Mouse (Mus musculus) adrenal gland, postnatal 25 days (tissue): ENCODE results near the gene Mrpl48. TPM values are rescaled to one million over a fixed set of nuclear protein-coding genes. Genes with fewer than 3 reads are reported as not detected.
A peak's percentile ranks its signal among the peaks of the same experiment; 100 is the strongest.
"Not testable (repeated sequence)": the region's sequence is repeated elsewhere in the genome, so short reads cannot be mapped to it uniquely, and the experiment has no call there.

ENCODE experiments used
- DNase-seq: peaks from one replicate; pipeline ENCODE4 v3.0.0; 2021; ENCODE audit warnings: mixed read lengths
- total RNA-seq: library from RNA; stranded (reverse); gene quantifications from 2 replicates; pipeline ENCODE4 v1.2.3, GENCODE M21; 2021

The Mrpl48 gene
- total RNA-seq, 1 experiment from 2014 or later = 60.4 TPM

GRCm38 (mm10) chr7:100589816-100590215 is 18.3 kb downstream of the Mrpl48 start:
- no peak for DNase-seq

- peak; percentile 90 for DNase-seq
Observed at GRCm38 (mm10) chr7:100582727-100583236, 25.3 kb downstream of the Mrpl48 start.

- DNase-seq = no peak
Observed at GRCm38 (mm10) chr7:100582235-100582634, 25.9 kb downstream of the Mrpl48 start.

- DNase-seq = no peak
Observed at GRCm38 (mm10) chr7:100578794-100579193, 29.3 kb downstream of the Mrpl48 start.

GRCm38 (mm10) chr7:100572704-100573103 is 35.4 kb downstream of the Mrpl48 start:
- DNase-seq = no peak

GRCm38 (mm10) chr7:100572061-100572460 is 36.0 kb downstream of the Mrpl48 start:
- no peak for DNase-seq

- no peak for DNase-seq
Observed at GRCm38 (mm10) chr7:100570930-100571715, 37.0 kb downstream of the Mrpl48 start.

- no peak for DNase-seq
Observed at GRCm38 (mm10) chr7:100569907-100570306, 38.2 kb downstream of the Mrpl48 start.

- not testable (repeated sequence) for DNase-seq
Observed at GRCm38 (mm10) chr7:100567238-100567637, 40.9 kb downstream of the Mrpl48 start.

- no peak for DNase-seq
Observed at GRCm38 (mm10) chr7:100561861-100562587, 46.1 kb downstream of the Mrpl48 start.

GRCm38 (mm10) chr7:100559331-100559730 is 48.8 kb downstream of the Mrpl48 start:
- no peak for DNase-seq

- DNase-seq = peak; percentile 20
Observed at GRCm38 (mm10) chr7:100557241-100557640, 50.9 kb downstream of the Mrpl48 start.

GRCm38 (mm10) chr7:100555431-100555951 is 52.6 kb downstream of the Mrpl48 start:
- DNase-seq = peak; percentile 10

GRCm38 (mm10) chr7:100554939-100555338 is 53.2 kb downstream of the Mrpl48 start:
- no peak for DNase-seq

GRCm38 (mm10) chr7:100550338-100551007 is 57.6 kb downstream of the Mrpl48 start:
- DNase-seq = no peak

- no peak for DNase-seq
Observed at GRCm38 (mm10) chr7:100549796-100550195, 58.3 kb downstream of the Mrpl48 start.

- peak; percentile 56 for DNase-seq
Observed at GRCm38 (mm10) chr7:100547631-100548030, 60.5 kb downstream of the Mrpl48 start.

- no peak for DNase-seq
Observed at GRCm38 (mm10) chr7:100544437-100544836, 63.7 kb downstream of the Mrpl48 start.

- DNase-seq = no peak
Observed at GRCm38 (mm10) chr7:100539516-100539915, 68.6 kb downstream of the Mrpl48 start.

- DNase-seq = no peak
Observed at GRCm38 (mm10) chr7:100537519-100537902, 70.6 kb downstream of the Mrpl48 start.

GRCm38 (mm10) chr7:100536804-100537518 is 71.1 kb downstream of the Mrpl48 start, which contains the start of gene Coa4:
Gene Coa4 (plus strand): TSS chr7:100537071.
- DNase-seq = peak; percentile 81

- no peak for DNase-seq
Observed at GRCm38 (mm10) chr7:100535831-100536230, 72.3 kb downstream of the Mrpl48 start.
